Comparison of ENCODE assay signal across 17 mouse cellular contexts in the genomic region with DNA sequence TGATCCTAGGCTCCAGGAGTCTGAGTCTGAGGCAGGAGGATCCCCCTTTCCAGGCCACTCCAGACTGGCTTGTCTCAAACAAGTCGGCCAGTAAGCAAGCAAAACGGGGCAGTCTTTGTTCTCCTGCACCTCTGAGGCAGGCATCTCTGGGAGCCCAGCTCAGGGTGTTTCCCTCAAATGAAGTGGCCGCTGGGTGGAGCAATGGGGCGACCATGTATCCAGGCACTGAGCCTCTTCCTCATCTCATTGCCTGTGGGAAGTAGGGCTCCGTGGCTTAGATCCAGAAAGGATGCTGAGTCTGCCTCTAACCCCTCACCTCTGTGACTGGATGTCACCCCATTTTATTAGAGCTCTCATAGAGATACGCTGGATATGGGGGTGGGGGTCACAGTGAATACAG. TPM values are rescaled to one million over a fixed set of nuclear protein-coding genes. Genes with fewer than 3 reads are reported as not detected.
DNase-seq lines count a peak whose midpoint lies in the region; ATAC-seq and TF ChIP-seq lines count a peak whose summit lies in the region.
"Had no signal": no experiment of that assay in that cellular context is flagged by ENCODE, and none has a peak within 500 bp of the region (broad histone marks: within the 10 kb centered on the region; RNA-seq: fewer than 3 reads in every experiment).

No protein-coding gene starts in this region.

- peaks cover 16% of the 10 kb centered on the region; the same call in 1 of the 2 replicates for H3K79me2 ChIP-seq in liver, adult 2 months (ENCODE audit: control insufficient read depth, insufficient read depth, low read length)
- no peaks in the 10 kb centered on the region for H3K79me2 ChIP-seq in MEL (ENCODE audit: control insufficient read depth, insufficient read depth, low read length, poor library complexity)

- no peaks in the 10 kb centered on the region for H3K36me3 ChIP-seq in forebrain, embryonic 14.5 days (ENCODE audit: control insufficient read depth, insufficient read depth, low read length)
- H3K36me3 ChIP-seq in forebrain, embryonic 11.5 days (ENCODE audit: control insufficient read depth, insufficient read depth, low read length), result no peaks in the 10 kb centered on the region
- H3K36me3 ChIP-seq in liver, adult 2 months (ENCODE audit: control insufficient read depth, insufficient read depth, low read length), result peaks cover 5% of the 10 kb centered on the region; the same call in 1 of the 2 replicates
- no peaks in the 10 kb centered on the region for H3K36me3 ChIP-seq in liver, embryonic 12.5 days
- no peaks in the 10 kb centered on the region for H3K36me3 ChIP-seq in MEL (ENCODE audit: control insufficient read depth in 1 of 2, insufficient read depth in 2 of 2, low read length in 2 of 2)
- H3K36me3 ChIP-seq: intestine, embryonic 15.5 days; limb, embryonic 10.5 days had no signal

- no peaks in the 10 kb centered on the region for H3K27me3 ChIP-seq in forebrain, embryonic 14.5 days (replicated peaks; ENCODE audit: control insufficient read depth, insufficient read depth, low read length)
- no peaks in the 10 kb centered on the region for H3K27me3 ChIP-seq in forebrain, embryonic 11.5 days (ENCODE audit: control insufficient read depth, insufficient read depth, low read length)
- H3K27me3 ChIP-seq in liver, adult 2 months (ENCODE audit: control insufficient read depth, insufficient read depth, low read length), result no peaks in the 10 kb centered on the region
- peaks cover 14% of the 10 kb centered on the region; the same call in 1 of the 2 replicates for H3K27me3 ChIP-seq in liver, embryonic 12.5 days (replicated peaks)
- H3K27me3 ChIP-seq in MEL (ENCODE audit: control insufficient read depth in 1 of 2, insufficient read depth in 2 of 2, low read length in 2 of 2), result peaks cover 0 to 11% of the 10 kb centered on the region in 2 experiments; a peak in 3 of 4 replicates
- H3K27me3 ChIP-seq: intestine, embryonic 15.5 days; Patski had no signal

- H3K4me3 ChIP-seq in forebrain, embryonic 14.5 days (ENCODE audit: low read depth, low read length), result no peak overlapping the region
- no peak overlapping the region for H3K4me3 ChIP-seq in forebrain, embryonic 11.5 days (ENCODE audit: low read depth, low read length)
- no peak overlapping the region; the same call in 1 of the 2 replicates for H3K4me3 ChIP-seq in liver, adult 2 months (ENCODE audit: insufficient read depth, low read depth, low read length)
- no peak overlapping the region for H3K4me3 ChIP-seq in liver, embryonic 12.5 days
- no peak overlapping the region for H3K4me3 ChIP-seq in MEL (ENCODE audit: control insufficient read depth in 1 of 2, insufficient read depth in 1 of 2, low read depth in 2 of 2, low read length in 2 of 2)
- no peak overlapping the region for H3K4me3 ChIP-seq in lung, adult 2 months (replicated peaks; ENCODE audit: extremely low read depth, low read depth, low read length)
- H3K4me3 ChIP-seq: intestine, embryonic 15.5 days; limb, embryonic 10.5 days had no signal

- H3K9ac ChIP-seq in forebrain, embryonic 14.5 days (ENCODE audit: low read length), result no peak overlapping the region
- no peak overlapping the region for H3K9ac ChIP-seq in forebrain, embryonic 11.5 days (ENCODE audit: low read length)
- peak overlapping the region; percentile 82 for H3K9ac ChIP-seq in liver, adult 2 months (ENCODE audit: low read depth, low read length)
- no peak overlapping the region for H3K9ac ChIP-seq in liver, embryonic 12.5 days
- H3K9ac ChIP-seq in MEL (ENCODE audit: control insufficient read depth, low read depth, low read length, poor library complexity, severe bottlenecking), result no peak overlapping the region
- H3K9ac ChIP-seq: intestine, embryonic 15.5 days had no signal

- WGBS in forebrain, embryonic 14.5 days, result 30% methylated on average over 6 of the region's 6 CpGs
- WGBS in forebrain, embryonic 11.5 days, result 36% methylated on average over 6 of the region's 6 CpGs
- 8% methylated on average over 6 of the region's 6 CpGs for WGBS in liver, adult 2 months
- 23% methylated on average over 6 of the region's 6 CpGs for WGBS in liver, embryonic 12.5 days (ENCODE audit: insufficient replicate concordance)
- 31% methylated on average over 6 of the region's 6 CpGs for WGBS in lung, adult 2 months

- no peaks in the 10 kb centered on the region for H3K4me1 ChIP-seq in forebrain, embryonic 14.5 days (ENCODE audit: control insufficient read depth, insufficient read depth, low read length)
- no peaks in the 10 kb centered on the region for H3K4me1 ChIP-seq in forebrain, embryonic 11.5 days (replicated peaks; ENCODE audit: control insufficient read depth, insufficient read depth, low read length)
- H3K4me1 ChIP-seq in liver, adult 2 months (ENCODE audit: control insufficient read depth, insufficient read depth, low read length), result peaks cover 28% of the 10 kb centered on the region
- H3K4me1 ChIP-seq in liver, embryonic 12.5 days, result peaks cover 13% of the 10 kb centered on the region; the same call in 1 of the 2 replicates
- H3K4me1 ChIP-seq in MEL (ENCODE audit: control insufficient read depth in 1 of 2, insufficient read depth in 2 of 2, low read length in 2 of 2), result no peaks in the 10 kb centered on the region
- no peaks in the 10 kb centered on the region for H3K4me1 ChIP-seq in lung, adult 2 months (ENCODE audit: control insufficient read depth, insufficient read depth, low read length)

- TF ChIP-seq POLR2A in liver, adult 2 months (IDR thresholded peaks at IDR 0.05; ENCODE audit: extremely low read depth, insufficient read depth, low read length), result no peak
- TF ChIP-seq POLR2A in MEL (IDR thresholded peaks at IDR 0.05; ENCODE audit: control insufficient read depth in 1 of 2, insufficient read depth in 1 of 2, low read depth in 1 of 2, low read length in 2 of 2, poor library complexity in 1 of 2), result no peak
- no peak for TF ChIP-seq POLR2A in lung, adult 2 months (IDR thresholded peaks at IDR 0.05; ENCODE audit: borderline replicate concordance, extremely low read depth, low read depth, low read length)

- peak; percentile 66 for TF ChIP-seq CTCF in liver, adult 2 months (IDR thresholded peaks at IDR 0.05; ENCODE audit: low read depth, low read length)
- peak in 2 of 3 experiments; percentile 27; a peak in 3 of 6 replicates for TF ChIP-seq CTCF in MEL (IDR thresholded peaks at IDR 0.05 in 2 of 3, conservative IDR thresholded peaks at IDR 0.05 in 1 of 3; ENCODE audit: control insufficient read depth in 1 of 3, insufficient read depth in 1 of 3, low read depth in 2 of 3, low read length in 3 of 3, poor library complexity in 1 of 3, severe bottlenecking in 1 of 3)
- no peak for TF ChIP-seq CTCF in lung, adult 2 months (IDR thresholded peaks at IDR 0.05; ENCODE audit: insufficient read depth, low read length)

- no peak for ATAC-seq in forebrain, embryonic 14.5 days
- ATAC-seq in forebrain, embryonic 11.5 days (replicated peaks; ENCODE audit: low FRiP score), result no peak
- ATAC-seq in liver, embryonic 12.5 days, result no peak
- ATAC-seq: intestine, embryonic 15.5 days; Patski had no signal

- DNase-seq in forebrain, embryonic 14.5 days (ENCODE audit: low spot score), result peak; percentile 15
- DNase-seq in forebrain, embryonic 11.5 days (ENCODE audit: low spot score), result no peak
- DNase-seq in liver, adult 2 months (ENCODE audit: extremely low read depth, low read depth, low spot score), result peak; percentile 50
- peak; percentile 10 for DNase-seq in MEL (ENCODE audit: low read depth, low spot score)
- DNase-seq in retina, embryonic 14.5 days (ENCODE audit: low spot score), result peak; percentile 36
- no peak for DNase-seq in urinary bladder, adult 18-20 months (ENCODE audit: low spot score in 2 of 2)
- DNase-seq in lung, adult 2 months, result no peak
- DNase-seq: cerebellum, adult 2 months; heart, postnatal 14 days; kidney, postnatal 25 days; lung, postnatal 36 days; spleen, adult 18-20 months had no signal

- no peak for TF ChIP-seq EP300 in MEL (IDR thresholded peaks at IDR 0.05; ENCODE audit: low read depth in 1 of 2, low read length in 2 of 2)

- no peaks in the 10 kb centered on the region for H3K9me3 ChIP-seq in forebrain, embryonic 14.5 days (replicated peaks; ENCODE audit: control insufficient read depth, low read length)
- no peaks in the 10 kb centered on the region for H3K9me3 ChIP-seq in forebrain, embryonic 11.5 days (ENCODE audit: control insufficient read depth, low read length)
- H3K9me3 ChIP-seq in liver, embryonic 12.5 days (replicated peaks), result no peaks in the 10 kb centered on the region
- no peaks in the 10 kb centered on the region for H3K9me3 ChIP-seq in MEL (replicated peaks; ENCODE audit: insufficient read depth, low read length)
- H3K9me3 ChIP-seq: intestine, embryonic 15.5 days; limb, embryonic 10.5 days had no signal

- no peak overlapping the region for H3K27ac ChIP-seq in forebrain, embryonic 14.5 days (ENCODE audit: low read depth, low read length)
- no peak overlapping the region for H3K27ac ChIP-seq in forebrain, embryonic 11.5 days (ENCODE audit: low read depth, low read length)
- no peak overlapping the region; the same call in none of the 2 replicates for H3K27ac ChIP-seq in liver, adult 2 months (replicated peaks; ENCODE audit: insufficient read depth, low read depth, low read length)
- H3K27ac ChIP-seq in liver, embryonic 12.5 days, result no peak overlapping the region
- no peak overlapping the region for H3K27ac ChIP-seq in MEL (ENCODE audit: control insufficient read depth, low read depth, low read length)
- H3K27ac ChIP-seq: intestine, embryonic 15.5 days; limb, embryonic 10.5 days had no signal

- no peak; the same call in 1 of the 2 replicates for TF ChIP-seq RAD21 in MEL (IDR thresholded peaks at IDR 0.05; ENCODE audit: low read depth, low read length)

- no peak overlapping the region for H3K4me2 ChIP-seq in forebrain, embryonic 14.5 days (ENCODE audit: low read length)
- no peak overlapping the region for H3K4me2 ChIP-seq in forebrain, embryonic 11.5 days (ENCODE audit: low read depth, low read length, severe bottlenecking)
- H3K4me2 ChIP-seq in liver, embryonic 12.5 days, result no peak overlapping the region
- H3K4me2 ChIP-seq: intestine, embryonic 15.5 days; midbrain, embryonic 11.5 days had no signal

RNA-seq across cellular contexts. Expression of gene Tmprss6, which starts 1.6 kb away (rescaled TPM):
- polyA plus RNA-seq in forebrain, embryonic 14.5 days (2014; fragmentation: Nextera tagmentation; extraction: Ambion mirVana), result 0.20 and 0.47 TPM in 2 replicates
- polyA plus RNA-seq in forebrain, embryonic 11.5 days (2014; fragmentation: Nextera tagmentation; extraction: Ambion mirVana), result 0.31 and 0.79 TPM in 2 replicates
- total RNA-seq in liver, adult 2 months (2014; rRNA removed), result 188 and 242 TPM in 2 replicates
- 514 and 542 TPM in 2 replicates for polyA plus RNA-seq in liver, adult 2 months (2012; rRNA removed)
- 5.9 and 6.7 TPM in 2 replicates for polyA plus RNA-seq in liver, embryonic 12.5 days (2016; fragmentation: Nextera tagmentation; extraction: Ambion mirVana)
- 0.12 and 0.33 TPM in 2 replicates for total RNA-seq in MEL (2012; rRNA removed)
- polyA plus RNA-seq in MEL (2012; ENCODE audit: insufficient read depth in 1 of 2, insufficient read length in 2 of 2, low read depth in 1 of 2, low replicate concordance in 2 of 2, missing spikeins in 1 of 2), result under 1 TPM in 1 of 2 experiments, not detected in 1; 0.11 TPM
- 0.33 and 1.2 TPM in 2 replicates for polyA plus RNA-seq in lung, adult 2 months (2012; rRNA removed)
- total RNA-seq: heart, postnatal 14 days had no signal

RNA-seq across cellular contexts. Expression of gene Il2rb, which starts 28.3 kb away (rescaled TPM):
- polyA plus RNA-seq in forebrain, embryonic 14.5 days (2014; fragmentation: Nextera tagmentation; extraction: Ambion mirVana), result 0.05 TPM in 1 of 2 replicates, not detected in the other
- polyA plus RNA-seq in forebrain, embryonic 11.5 days (2014; fragmentation: Nextera tagmentation; extraction: Ambion mirVana), result 0.07 TPM in 1 of 2 replicates, not detected in the other
- 0.83 and 1.1 TPM in 2 replicates for total RNA-seq in liver, adult 2 months (2014; rRNA removed)
- polyA plus RNA-seq in liver, adult 2 months (2012; rRNA removed), result 2.4 and 4.0 TPM in 2 replicates
- 0.11 and 0.15 TPM in 2 replicates for polyA plus RNA-seq in liver, embryonic 12.5 days (2016; fragmentation: Nextera tagmentation; extraction: Ambion mirVana)
- total RNA-seq in MEL (2012; rRNA removed), result 0.04 TPM in 1 of 2 replicates, not detected in the other
- not detected for polyA plus RNA-seq in MEL (2012; ENCODE audit: insufficient read depth in 1 of 2, insufficient read length in 2 of 2, low read depth in 1 of 2, low replicate concordance in 2 of 2, missing spikeins in 1 of 2)
- 11.0 and 12.8 TPM in 2 replicates for polyA plus RNA-seq in lung, adult 2 months (2012; rRNA removed)
- polyA plus RNA-seq: limb, embryonic 10.5 days; midbrain, embryonic 11.5 days had no signal

RNA-seq across cellular contexts. Expression of gene Kctd17, which starts 38.4 kb away (rescaled TPM):
- 110 and 113 TPM in 2 replicates for polyA plus RNA-seq in forebrain, embryonic 14.5 days (2014; fragmentation: Nextera tagmentation; extraction: Ambion mirVana)
- polyA plus RNA-seq in forebrain, embryonic 11.5 days (2014; fragmentation: Nextera tagmentation; extraction: Ambion mirVana), result 67.9 and 76.7 TPM in 2 replicates
- 1.2 and 2.6 TPM in 2 replicates for total RNA-seq in liver, adult 2 months (2014; rRNA removed)
- 8.6 and 10.4 TPM in 2 replicates for polyA plus RNA-seq in liver, adult 2 months (2012; rRNA removed)
- polyA plus RNA-seq in liver, embryonic 12.5 days (2016; fragmentation: Nextera tagmentation; extraction: Ambion mirVana), result 7.6 and 8.8 TPM in 2 replicates
- total RNA-seq in MEL (2012; rRNA removed), result not detected in 2 replicates
- polyA plus RNA-seq in MEL (2012; ENCODE audit: insufficient read depth in 1 of 2, insufficient read length in 2 of 2, low read depth in 1 of 2, low replicate concordance in 2 of 2, missing spikeins in 1 of 2), result not detected
- polyA plus RNA-seq in lung, adult 2 months (2012; rRNA removed), result 114 and 128 TPM in 2 replicates

Comparison
In these comparisons a context has a peak if more than half of its experiments do, and no peak if none do; other contexts are left out.
1. DNase-seq: peak in forebrain, embryonic 14.5 days (single experiment), liver, adult 2 months (single experiment), MEL (single experiment) and retina, embryonic 14.5 days (single experiment); none in forebrain, embryonic 11.5 days (single experiment), urinary bladder, adult 18-20 months (0 of 2) and lung, adult 2 months (single experiment).
2. RNA of gene Tmprss6, which starts 1.6 kb away (polyA plus RNA-seq): 514 to 542 TPM in liver, adult 2 months; 5.9 to 6.7 TPM in liver, embryonic 12.5 days, 0.33 to 1.2 TPM in lung, adult 2 months, 0.31 to 0.79 TPM in forebrain, embryonic 11.5 days, 0.20 to 0.47 TPM in forebrain, embryonic 14.5 days and 0.11 TPM in MEL; every median in the first group is over 10 times any median in the second.